Mouse (Mus musculus): ENCODE measurements around the gene Gm28360. TPM values are rescaled to one million over a fixed set of nuclear protein-coding genes. Genes with fewer than 3 reads are reported as not detected.
"Not testable (repeated sequence)": the region's sequence is repeated elsewhere in the genome, so short reads cannot be mapped to it uniquely, and the experiment has no call there.

Gene Gm28360
- not detected in 2 replicates for total RNA-seq (2015; ENCODE audit: low replicate concordance)
- not detected in 2 replicates for total RNA-seq (2017; ENCODE audit: low replicate concordance)

DNA sequence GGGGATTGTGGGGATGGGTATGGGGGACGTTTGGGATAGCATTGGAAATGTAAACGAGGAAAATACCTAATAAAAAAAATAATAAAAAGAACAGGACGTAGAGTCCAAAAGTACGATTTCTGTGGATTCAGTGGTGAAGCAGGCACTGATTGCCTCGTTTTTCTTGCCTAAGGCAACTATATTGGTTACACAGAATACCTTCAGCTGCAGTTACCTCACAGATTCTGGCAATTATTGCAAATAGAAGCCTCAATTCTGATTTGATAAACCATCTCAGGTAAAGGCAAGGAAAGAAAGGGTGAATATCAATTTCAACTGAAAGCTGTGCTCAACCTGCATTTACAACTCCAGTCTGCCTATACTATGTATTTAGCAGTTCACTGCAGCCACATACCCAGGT lies at the start of gene Gm28360:
Gm28360 (plus strand) TSS at position 301 of the 400 bp plus-strand sequence.
- not testable (repeated sequence) for ATAC-seq (replicated peaks; ENCODE audit: low FRiP score, poor library complexity, severe bottlenecking)

DNA sequence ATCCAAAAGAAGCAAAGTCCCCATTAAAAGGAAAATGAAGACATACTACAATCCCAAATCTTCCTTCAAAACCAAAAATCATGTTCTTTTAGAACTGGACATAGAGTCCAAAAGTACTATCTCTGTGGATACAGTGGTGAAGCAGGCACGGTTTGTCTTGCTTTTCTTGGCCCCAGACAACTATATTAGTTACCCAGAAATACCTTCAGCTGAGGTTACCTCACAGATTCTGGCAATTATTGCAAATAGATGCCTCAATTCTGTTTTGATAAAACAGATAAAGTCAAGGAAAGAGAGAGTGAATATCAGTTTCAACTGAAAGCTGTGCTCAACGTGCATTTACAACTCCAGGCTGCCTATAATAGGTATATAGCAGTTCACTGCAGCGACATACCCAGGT lies 49.0 kb upstream of the Gm28360 start, which contains the start of gene B020011L13Rik:
B020011L13Rik (plus strand) TSS at position 301 of the 400 bp plus-strand sequence.
- not testable (repeated sequence) for ATAC-seq (replicated peaks; ENCODE audit: low FRiP score, poor library complexity, severe bottlenecking)

DNA sequence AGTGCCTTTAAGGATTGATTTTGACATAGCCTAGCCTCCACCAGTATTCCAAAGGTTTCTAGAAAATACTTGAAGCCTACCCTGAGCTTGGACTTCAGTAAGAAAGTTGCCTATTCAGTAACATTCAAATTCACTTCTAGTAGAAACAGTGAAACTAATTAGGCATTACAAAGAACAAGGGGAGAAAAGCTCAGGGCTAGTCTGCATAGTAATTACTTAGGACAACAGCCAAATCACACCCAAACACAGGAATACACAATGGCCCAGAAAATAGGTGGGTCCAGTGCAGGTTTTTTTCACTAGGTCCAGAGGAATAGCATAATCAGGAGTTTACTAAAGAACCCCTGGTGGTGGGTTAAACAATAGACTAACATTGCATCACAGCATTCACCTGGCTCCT lies 13.6 kb upstream of the Gm28360 start:
- not testable (repeated sequence) for ATAC-seq (replicated peaks; ENCODE audit: low FRiP score, poor library complexity, severe bottlenecking)

DNA sequence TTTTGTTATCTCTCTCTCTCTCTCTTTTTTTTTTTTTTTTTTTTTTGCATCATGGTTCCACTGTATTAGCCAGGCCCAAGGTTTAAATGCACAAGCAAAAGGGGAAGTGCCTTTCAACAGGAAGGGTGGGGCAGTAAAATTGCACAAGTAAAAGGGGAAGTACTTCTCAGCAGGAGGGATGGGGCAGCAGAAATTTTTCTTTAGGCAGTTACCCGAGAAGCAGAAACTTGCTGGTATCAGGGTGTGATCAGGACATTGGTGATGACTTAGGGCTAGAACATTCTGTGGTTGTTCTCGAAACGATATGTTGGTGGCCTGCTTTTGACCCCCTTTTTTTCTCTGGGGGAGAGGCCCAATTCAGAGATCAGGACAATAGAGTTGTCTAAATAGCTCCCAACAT lies 21.8 kb downstream of the Gm28360 start:
- not testable (repeated sequence) for ATAC-seq (replicated peaks; ENCODE audit: low FRiP score, poor library complexity, severe bottlenecking)

Other genes with a start within 250 kb of the Gm28360 start
- not detected in 2 replicates for gene Gm28363, start 132.9 kb upstream of the Gm28360 start, total RNA-seq (2015; ENCODE audit: low replicate concordance)
- gene Gm28363, start 132.9 kb upstream of the Gm28360 start, total RNA-seq (2017; ENCODE audit: low replicate concordance) = not detected in 2 replicates
- gene B020011L13Rik, start 48.9 kb upstream of the Gm28360 start, total RNA-seq (2015; ENCODE audit: low replicate concordance) = not detected in 2 replicates
- not detected in 2 replicates for gene B020011L13Rik, start 48.9 kb upstream of the Gm28360 start, total RNA-seq (2017; ENCODE audit: low replicate concordance)
- gene Gm28168, start 97.9 kb downstream of the Gm28360 start, total RNA-seq (2015; ENCODE audit: low replicate concordance) = not detected in 2 replicates
- not detected in 2 replicates for gene Gm28168, start 97.9 kb downstream of the Gm28360 start, total RNA-seq (2017; ENCODE audit: low replicate concordance)
- not detected in 2 replicates for gene Gm7145, start 135.9 kb downstream of the Gm28360 start, total RNA-seq (2015; ENCODE audit: low replicate concordance)
- gene Gm7145, start 135.9 kb downstream of the Gm28360 start, total RNA-seq (2017; ENCODE audit: low replicate concordance) = not detected in 2 replicates